Mouse (Mus musculus): Measurements from ENCODE around the gene Ddx46.

DNA sequence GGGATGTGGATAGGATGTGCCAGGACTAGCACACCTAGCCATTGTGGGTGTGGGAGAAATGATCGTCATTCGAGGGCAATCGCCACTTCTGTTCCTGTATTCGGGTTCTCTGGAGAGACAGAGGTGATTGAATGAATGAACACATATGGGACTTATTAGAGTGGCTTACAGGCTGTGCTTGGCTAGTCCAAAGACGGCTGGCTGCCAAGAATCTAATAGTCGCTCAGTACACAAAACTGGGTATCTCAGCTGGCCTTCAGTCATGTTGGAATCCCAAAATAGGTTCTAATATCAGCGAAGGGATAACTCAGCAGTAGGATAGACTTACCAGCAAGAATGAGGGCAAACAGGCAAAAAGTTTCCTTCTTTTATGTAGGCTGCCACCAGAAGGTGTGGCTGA, 22.8 kb upstream of the Ddx46 start:
- no peak for TF ChIP-seq CTCF (IDR thresholded peaks at IDR 0.05; ENCODE audit: extremely low read depth, insufficient read length, insufficient replicate concordance, low read depth, low read length)
- TF ChIP-seq POLR2A (IDR thresholded peaks at IDR 0.05; ENCODE audit: low read depth, low read length), result no peak

Measured in small intestine, adult 2 months (tissue).